Mouse (Mus musculus) midbrain, embryonic 13.5 days (tissue): ENCODE data around the gene Raet1d. TPM values are rescaled to one million over a fixed set of nuclear protein-coding genes. Genes with fewer than 3 reads are reported as not detected.
"Not testable (repeated sequence)": the region's sequence is repeated elsewhere in the genome, so short reads cannot be mapped to it uniquely, and the experiment has no call there.

Experiments used
- ATAC-seq: fragments of 200-750 bp; cut with Nextera tagmentation; 2 replicates; pipeline ENCODE4 v1.8.0; 2017; ENCODE audit warnings: mild to moderate bottlenecking, moderate TSS enrichment, moderate library complexity
- H3K27ac ChIP-seq: fragments of 300-500 bp; sonication (generic); 2 replicates; pipeline ENCODE4 v1.5.1; 2015; ENCODE audit warnings: inconsistent platforms, mild to moderate bottlenecking, moderate library complexity
- H3K27me3 ChIP-seq: fragments of 300-500 bp; sonication (generic); 2 replicates; pipeline ENCODE4 v1.6.1; 2015; ENCODE audit warnings: mild to moderate bottlenecking, inconsistent platforms
- H3K36me3 ChIP-seq: fragments of 300-500 bp; sonication (generic); 2 replicates; pipeline ENCODE4 v1.6.1; 2015; ENCODE audit warnings: mild to moderate bottlenecking, inconsistent platforms
- H3K4me1 ChIP-seq: fragments of 300-500 bp; sonication (generic); replicated peaks from 2 replicates; pipeline ENCODE4 v1.6.1; 2015; ENCODE audit warnings: inconsistent platforms
- H3K4me2 ChIP-seq: fragments of 300-500 bp; sonication (generic); replicated peaks from 2 replicates; pipeline ENCODE4 v1.6.1; 2015; ENCODE audit warnings: moderate library complexity, mild to moderate bottlenecking, inconsistent platforms
- H3K4me3 ChIP-seq: fragments of 300-500 bp; sonication (generic); replicated peaks from 2 replicates; pipeline ENCODE4 v1.5.1; 2015; ENCODE audit warnings: mild to moderate bottlenecking, inconsistent platforms
- H3K9ac ChIP-seq: fragments of 300-500 bp; sonication (generic); replicated peaks from 2 replicates; pipeline ENCODE4 v1.6.1; 2015; ENCODE audit warnings: mild to moderate bottlenecking, inconsistent platforms
- H3K9me3 ChIP-seq: fragments of 300-500 bp; sonication (generic); 2 replicates; pipeline ENCODE4 v1.6.1; 2016; ENCODE audit warnings: mild to moderate bottlenecking, inconsistent platforms
- WGBS: fragments of 180-500 bp; shearing (Covaris S2); methylation state at CpG from one replicate; pipeline ENCODE4 v1.1.7; 2015; 5-methylcytosine and 5-hydroxymethylcytosine counted together
- polyA plus RNA-seq: library from polyadenylated mRNA; unstranded; fragments of >200 nt; fragmentation: Nextera tagmentation; extraction: Ambion mirVana; gene quantifications from 2 replicates; pipeline ENCODE4 v1.2.1, GENCODE M21; 2015

The Raet1d gene
- polyA plus RNA-seq, 1 experiment from 2014 or later = 5.5 TPM

- not testable (repeated sequence) for H3K9me3 ChIP-seq, H3K9ac ChIP-seq, H3K4me2 ChIP-seq, H3K36me3 ChIP-seq, H3K27ac ChIP-seq, H3K4me1 ChIP-seq, H3K4me3 ChIP-seq, H3K27me3 ChIP-seq, ATAC-seq
- 88% methylated on average over 2 of the region's 5 CpGs for WGBS
These were observed 31.3 kb downstream of the Raet1d start for GRCm38 (mm10) chr10:22391616-22392015.

GRCm38 (mm10) chr10:22393028-22393824, 32.9 kb downstream of the Raet1d start:
- not testable (repeated sequence) for H3K4me3 ChIP-seq, H3K27ac ChIP-seq, H3K36me3 ChIP-seq, H3K9ac ChIP-seq, H3K27me3 ChIP-seq, H3K4me1 ChIP-seq, H3K4me2 ChIP-seq, H3K9me3 ChIP-seq
- no CpG with 5 or more reads among the region's 2 CpGs for WGBS
- peak; percentile 86 for ATAC-seq

GRCm38 (mm10) chr10:22396680-22397079, 36.3 kb downstream of the Raet1d start:
- 33% methylated on average over 1 of the region's 1 CpGs for WGBS
- H3K4me2 ChIP-seq = not testable (repeated sequence)
- ATAC-seq = peak; percentile 70; the same call in 1 of the 2 replicates

GRCm38 (mm10) chr10:22402225-22402917, 42.0 kb downstream of the Raet1d start:
- not testable (repeated sequence) for H3K27me3 ChIP-seq, H3K36me3 ChIP-seq, H3K4me2 ChIP-seq, H3K9ac ChIP-seq, H3K4me1 ChIP-seq, H3K4me3 ChIP-seq, H3K27ac ChIP-seq, H3K9me3 ChIP-seq
- under 1% methylated on average over 9 of the region's 11 CpGs for WGBS
- peak; percentile 86 for ATAC-seq

More at GRCm38 (mm10) chr10:22396680-22397079, 36.3 kb downstream of the Raet1d start:
- H3K9me3 ChIP-seq, H3K27ac ChIP-seq, H3K9ac ChIP-seq, H3K27me3 ChIP-seq, H3K4me3 ChIP-seq, H3K36me3 ChIP-seq, H3K4me1 ChIP-seq: not testable (repeated sequence)

GRCm38 (mm10) chr10:22413702-22414494, 53.5 kb downstream of the Raet1d start:
- H3K36me3 ChIP-seq, H3K9me3 ChIP-seq, H3K9ac ChIP-seq, H3K4me1 ChIP-seq, H3K27me3 ChIP-seq, H3K4me3 ChIP-seq, H3K4me2 ChIP-seq, H3K27ac ChIP-seq: not testable (repeated sequence)
- ATAC-seq = peak; percentile 79
- 0% methylated on average over 1 of the region's 8 CpGs for WGBS

Other genes starting within 250 kb of the Raet1d start
- 8.6 and 9.6 TPM in 2 replicates for gene E030030I06Rik, start 211.3 kb upstream of the Raet1d start, polyA plus RNA-seq
- 2.3 and 2.7 TPM in 2 replicates for gene Raet1e, start 202.0 kb upstream of the Raet1d start, polyA plus RNA-seq
- gene H60b, start 202.0 kb upstream of the Raet1d start, polyA plus RNA-seq = 1.4 and 1.5 TPM in 2 replicates